Mouse (Mus musculus) MEL (cell line): ENCODE measurements around the gene Mc3r. TPM values are rescaled to one million over a fixed set of nuclear protein-coding genes. Genes with fewer than 3 reads are reported as not detected.
A peak's percentile ranks its signal among the peaks of the same experiment; 100 is the strongest.

Source experiments
- DNase-seq: peaks from one replicate; pipeline ENCODE4 v3.0.0; 2011; ENCODE audit warnings: low read depth, low spot score
- H3K27ac ChIP-seq: 2 replicates; pipeline ENCODE4 v1.5.1; 2012; ENCODE audit warnings: low read depth, mild to moderate bottlenecking, control low read depth, low read length, moderate library complexity; ENCODE audit not compliant: control insufficient read depth
- H3K27me3 ChIP-seq, 2 experiments: fragments of 150-350 bp in 1 of 2; sonication (generic) in 1 of 2; 2 replicates each; pipeline ENCODE4 v1.6.1; 2012; ENCODE audit warnings: low read length in 2 of 2, mild to moderate bottlenecking in 2 of 2, improper control_type of control experiment in 1 of 2, moderate library complexity in 1 of 2; ENCODE audit not compliant: insufficient read depth in 2 of 2, control insufficient read depth in 1 of 2
- H3K36me3 ChIP-seq, 2 experiments: 2 replicates each; pipeline ENCODE4 v1.6.1; 2012 to 2014; ENCODE audit warnings: low read length in 2 of 2, improper control_type of control experiment in 1 of 2, inconsistent platforms in 1 of 2, mild to moderate bottlenecking in 1 of 2; ENCODE audit not compliant: insufficient read depth in 2 of 2, control insufficient read depth in 1 of 2
- H3K4me1 ChIP-seq, 2 experiments: fragments of 150-350 bp in 1 of 2; sonication (generic) in 1 of 2; 2 replicates each; pipeline ENCODE4 v1.6.1; 2012; ENCODE audit warnings: low read length in 2 of 2, improper control_type of control experiment in 1 of 2, mild to moderate bottlenecking in 1 of 2; ENCODE audit not compliant: insufficient read depth in 2 of 2, control insufficient read depth in 1 of 2
- H3K4me3 ChIP-seq, 2 experiments: fragments of 150-350 bp in 1 of 2; sonication (generic) in 1 of 2; 2 replicates each; pipeline ENCODE4 v1.5.1; 2012; ENCODE audit warnings: low read depth in 2 of 2, low read length in 2 of 2, mild to moderate bottlenecking in 2 of 2, moderate library complexity in 2 of 2, control low read depth in 1 of 2, improper control_type of control experiment in 1 of 2; ENCODE audit not compliant: control insufficient read depth in 1 of 2, insufficient read depth in 1 of 2
- H3K79me2 ChIP-seq: 2 replicates; pipeline ENCODE4 v1.6.1; 2012; ENCODE audit warnings: mild to moderate bottlenecking, low read length, moderate library complexity; ENCODE audit not compliant: control insufficient read depth, poor library complexity, insufficient read depth
- H3K9ac ChIP-seq: 2 replicates; pipeline ENCODE4 v1.6.1; 2012; ENCODE audit warnings: low read depth, mild to moderate bottlenecking, control low read depth, low read length, moderate library complexity; ENCODE audit not compliant: control insufficient read depth, poor library complexity, severe bottlenecking
- H3K9me3 ChIP-seq: fragments of 150-350 bp; sonication (generic); replicated peaks from 2 replicates; pipeline ENCODE4 v1.6.1; 2012; ENCODE audit warnings: mild to moderate bottlenecking, low read length, improper control_type of control experiment, moderate library complexity; ENCODE audit not compliant: insufficient read depth
- CHD2 ChIP-seq: IDR thresholded peaks from 2 replicates; pipeline ENCODE4 v1.6.1; 2011; ENCODE audit warnings: low read length, improper control_type of control experiment
- E2F4 ChIP-seq: IDR thresholded peaks from 2 replicates; pipeline ENCODE4 v1.6.1; 2011; ENCODE audit warnings: low read depth, low read length, improper control_type of control experiment, borderline replicate concordance
- ETS1 ChIP-seq: IDR thresholded peaks from 2 replicates; pipeline ENCODE4 v1.6.1; 2012; ENCODE audit warnings: low read depth, mild to moderate bottlenecking, inconsistent platforms, low read length, improper control_type of control experiment, moderate library complexity
- HCFC1 ChIP-seq: IDR thresholded peaks from 2 replicates; pipeline ENCODE4 v1.6.1; 2012; ENCODE audit warnings: low read depth, mild to moderate bottlenecking, inconsistent platforms, low read length, improper control_type of control experiment, moderate library complexity
- JUND ChIP-seq: IDR thresholded peaks from 2 replicates; pipeline ENCODE4 v1.6.1; 2011; ENCODE audit warnings: low read depth, mild to moderate bottlenecking, improper control_type of control experiment, low read length
- MAFK ChIP-seq: IDR thresholded peaks from 2 replicates; pipeline ENCODE4 v1.6.1; 2011; ENCODE audit warnings: low read depth, mild to moderate bottlenecking, low read length, improper control_type of control experiment, borderline replicate concordance
- MXI1 ChIP-seq: IDR thresholded peaks from 2 replicates; pipeline ENCODE4 v1.6.1; 2011; ENCODE audit warnings: mild to moderate bottlenecking, low read depth, low read length, improper control_type of control experiment
- MYC ChIP-seq: IDR thresholded peaks from 2 replicates; pipeline ENCODE4 v1.6.1; 2011; ENCODE audit warnings: low read depth, mild to moderate bottlenecking, low read length, improper control_type of control experiment, moderate library complexity
- NRF1 ChIP-seq: IDR thresholded peaks from 2 replicates; pipeline ENCODE4 v1.6.1; 2014; ENCODE audit warnings: low read depth, mild to moderate bottlenecking, inconsistent platforms, low read length, improper control_type of control experiment, moderate library complexity; ENCODE audit not compliant: poor library complexity, insufficient read depth, severe bottlenecking
- POLR2A ChIP-seq, 2 experiments: IDR thresholded peaks; 2 replicates each; pipeline ENCODE4 v1.6.1; 2011 to 2012; ENCODE audit warnings: low read length in 2 of 2, mild to moderate bottlenecking in 2 of 2, control low read depth in 1 of 2, improper control_type of control experiment in 1 of 2, low read depth in 1 of 2, moderate library complexity in 1 of 2; ENCODE audit not compliant: control insufficient read depth in 1 of 2, insufficient read depth in 1 of 2, poor library complexity in 1 of 2
- POLR2AphosphoS2 ChIP-seq: IDR thresholded peaks from 2 replicates; pipeline ENCODE4 v1.6.1; 2011; ENCODE audit warnings: low read length, improper control_type of control experiment
- TAL1 ChIP-seq: IDR thresholded peaks from 2 replicates; pipeline ENCODE4 v1.6.1; 2012; ENCODE audit warnings: mild to moderate bottlenecking, inconsistent platforms, low read length, moderate library complexity, mixed read lengths
- ZC3H11A ChIP-seq: IDR thresholded peaks from 2 replicates; pipeline ENCODE4 v1.6.1; 2012; ENCODE audit warnings: low read depth, mild to moderate bottlenecking, inconsistent platforms, low read length, improper control_type of control experiment
- polyA plus RNA-seq, 2 experiments: library from polyadenylated mRNA; stranded (reverse) in 1 of 2; unstranded in 1 of 2; fragments of >175 nt in 1 of 2; fragments of >200 nt in 1 of 2; gene quantifications; 2 replicates each; pipeline versions ENCODE4 v1.2.1 to v1.2.4; 2012; ENCODE audit warnings: low replicate concordance in 2 of 2, low read depth in 1 of 2; ENCODE audit not compliant: insufficient read length in 2 of 2, insufficient read depth in 1 of 2, missing spikeins in 1 of 2
- total RNA-seq: library from RNA; depleted of rRNA; stranded (reverse); fragments of 300-350 nt; gene quantifications from 2 replicates; pipeline ENCODE4 v1.2.3, GENCODE M21; 2012

Mc3r gene
- total and polyA plus RNA-seq, 3 experiments: 0.04 TPM; not detected in 2

DNA sequence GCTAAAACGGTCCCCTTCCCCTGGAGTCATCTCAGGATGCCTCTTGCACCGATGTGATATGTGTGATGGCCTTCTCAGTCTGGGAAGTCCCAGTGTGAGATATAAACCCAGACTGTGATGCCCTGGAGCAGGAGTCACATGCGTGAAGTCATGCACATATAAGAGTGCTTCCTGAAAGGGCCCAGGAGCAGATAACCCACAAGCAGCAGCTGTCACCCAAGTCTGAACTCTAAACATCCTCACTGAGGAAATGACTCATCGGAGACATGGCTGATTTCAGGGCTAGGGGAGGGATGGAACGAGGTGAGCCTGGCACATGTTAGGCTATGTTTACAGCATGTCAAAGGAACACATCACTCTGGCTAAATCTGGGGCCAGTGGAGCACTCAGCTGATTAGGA is 27.9 kb downstream of the Mc3r start (continued):
- TF ChIP-seq MYC (peak; percentile 95), CHD2 (no peak)

DNA sequence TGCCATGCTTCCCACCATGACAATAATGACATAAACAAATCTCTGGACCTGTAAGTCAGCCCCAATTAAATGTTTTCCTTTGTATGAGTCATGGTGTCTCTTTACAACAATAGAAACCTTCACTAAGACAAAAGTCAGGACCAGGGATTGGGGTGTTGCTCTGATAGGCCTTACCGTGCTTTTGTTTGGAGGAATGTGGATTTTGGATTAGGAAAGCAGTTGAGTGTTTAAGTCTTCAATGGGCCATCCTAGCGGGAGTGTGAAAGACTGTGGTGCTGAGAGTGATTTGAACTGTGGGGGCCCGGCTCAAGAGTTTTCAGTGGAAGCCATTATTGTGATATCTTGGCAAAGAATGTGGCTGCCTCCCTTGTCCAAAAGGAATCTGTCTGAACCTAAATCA is 30.7 kb downstream of the Mc3r start:
- DNase-seq: no peak
- H3K36me3 ChIP-seq: peaks cover 0 to 19% of the 10 kb centered on the region in 2 experiments; a peak in 2 of 4 replicates
- H3K9ac ChIP-seq: no peak overlapping the region
- no peak overlapping the region for H3K4me3 ChIP-seq
- H3K79me2 ChIP-seq: no peaks in the 10 kb centered on the region
- peaks cover 10 to 24% of the 10 kb centered on the region in 2 experiments for H3K4me1 ChIP-seq
- H3K27ac ChIP-seq: no peak overlapping the region
- no peaks in the 10 kb centered on the region for H3K27me3 ChIP-seq
- TF ChIP-seq POLR2AphosphoS2 (no peak), JUND (no peak), HCFC1 (no peak), ETS1 (no peak), MAFK (no peak), MYC (no peak)
- H3K9me3 ChIP-seq: no peaks in the 10 kb centered on the region

DNA sequence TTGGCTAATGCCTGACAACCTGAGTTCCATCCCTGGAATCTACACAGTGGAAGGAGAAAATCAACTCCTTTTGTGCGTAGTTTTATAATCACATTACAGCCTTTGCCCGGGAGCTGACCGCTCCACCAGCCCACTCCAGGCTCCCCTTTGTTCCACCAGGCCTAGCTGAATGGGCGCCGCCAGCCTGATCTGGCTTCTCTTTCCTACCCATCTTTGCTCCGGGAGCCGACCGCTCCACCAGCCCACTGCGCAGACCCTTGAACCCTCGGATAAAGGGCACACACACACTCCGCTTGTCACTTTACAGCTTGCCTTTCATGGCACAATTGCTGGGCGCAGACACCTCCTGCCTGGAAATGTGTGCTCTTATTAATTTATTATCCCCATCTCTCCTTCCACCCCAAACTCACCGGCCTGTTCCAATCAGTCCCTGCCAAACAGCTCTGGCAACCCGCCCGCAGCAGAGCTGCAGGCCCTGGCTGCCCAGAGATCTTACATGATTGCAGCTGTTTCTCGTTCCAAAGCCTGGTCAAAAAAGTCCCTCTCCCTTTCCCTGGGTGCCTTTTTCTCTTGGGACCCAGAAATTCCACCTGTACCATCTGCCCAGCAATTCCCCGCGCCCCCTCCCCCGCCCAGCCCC is 33.9 kb downstream of the Mc3r start:
- Histone ChIP-seq H3K79me2 (no peaks in the 10 kb centered on the region), H3K27ac (no peak overlapping the region), H3K9me3 (no peaks in the 10 kb centered on the region), H3K4me3 (no peak overlapping the region)
- no peak for DNase-seq
- TF ChIP-seq NRF1 (no peak), ETS1 (no peak), E2F4 (no peak), MAFK (no peak), ZC3H11A (no peak), MYC (no peak), POLR2A (IDR thresholded peaks at IDR 0.05; ENCODE audit: control insufficient read depth in 1 of 2, insufficient read depth in 1 of 2, low read depth in 1 of 2, low read length in 2 of 2, poor library complexity in 1 of 2) (no peak), TAL1 (no peak), MXI1 (no peak)
- TF ChIP-seq, all 39 proteins: peak for 0
- no peaks in the 10 kb centered on the region for H3K36me3 ChIP-seq
- no peaks in the 10 kb centered on the region; a peak in 2 of 4 replicates for H3K4me1 ChIP-seq
- H3K9ac ChIP-seq: no peak overlapping the region
- H3K27me3 ChIP-seq: no peaks in the 10 kb centered on the region; a peak in 1 of 4 replicates
